Mouse (Mus musculus): ENCODE results near the gene Rtn4rl2. TPM values are rescaled to one million over a fixed set of nuclear protein-coding genes. Genes with fewer than 3 reads are reported as not detected.

Gene Rtn4rl2
- total RNA-seq, 2 experiments from 2014 or later, result 99.5 to 113 TPM

- intact Hi-C loops (cut with DNase I), result loop anchor here (5.0 to 10.0 kb wide), 2 partner anchors 152 to 329 kb away; partner anchors contain the start of gene Ypel4
- TF ChIP-seq CTCF (IDR thresholded peaks at IDR 0.05), result no peak
- Histone ChIP-seq H3K4me3 (peak overlapping the region; percentile 81), H3K27ac (peak overlapping the region; percentile 67; the same call in 1 of the 2 replicates)
- no peak for DNase-seq (ENCODE audit: extremely low spot score in 1 of 2, low spot score in 2 of 2)
Observed at GRCm38 (mm10) chr2:84883942-84884341, 2.6 kb downstream of the Rtn4rl2 start.

GRCm38 (mm10) chr2:84883530-84883929 lies 3.0 kb downstream of the Rtn4rl2 start:
- intact Hi-C loops (cut with DNase I), result loop anchor here (5.0 to 10.0 kb wide), 2 partner anchors 151 to 329 kb away; partner anchors contain the start of gene Ypel4
- Histone ChIP-seq H3K27ac (peak overlapping the region; percentile 67; the same call in 1 of the 2 replicates), H3K4me3 (peak overlapping the region; percentile 81)
- no peak for DNase-seq (ENCODE audit: extremely low spot score in 1 of 2, low spot score in 2 of 2)
- TF ChIP-seq CTCF (IDR thresholded peaks at IDR 0.05), result no peak

- DNase-seq (ENCODE audit: extremely low spot score in 1 of 2, low spot score in 2 of 2), result peak in 1 of 2 experiments; percentile 18
- H3K4me3 ChIP-seq, result 0 out of 2 replicates have a peak overlapping the region, but pooled peaks have one; percentile 4
- TF ChIP-seq CTCF (IDR thresholded peaks at IDR 0.05), result no peak
- intact Hi-C loops (cut with DNase I), result loop anchor here (5.0 to 10.0 kb wide), 2 partner anchors 151 to 328 kb away; partner anchors contain the start of gene Ypel4
- H3K27ac ChIP-seq, result no peak overlapping the region
Observed at GRCm38 (mm10) chr2:84883084-84883483, 3.4 kb downstream of the Rtn4rl2 start.

GRCm38 (mm10) chr2:84882606-84883005 lies 3.9 kb downstream of the Rtn4rl2 start:
- intact Hi-C loops (cut with DNase I), result loop anchor here (5.0 to 10.0 kb wide), 2 partner anchors 150 to 328 kb away; partner anchors contain the start of gene Ypel4
- Histone ChIP-seq H3K27ac (peak overlapping the region; percentile 67), H3K4me3 (no peak overlapping the region)
- TF ChIP-seq CTCF (IDR thresholded peaks at IDR 0.05), result no peak
- peak; percentile 74 to 84 for DNase-seq (ENCODE audit: extremely low spot score in 1 of 2, low spot score in 2 of 2)

- intact Hi-C loops (cut with DNase I), result loop anchor here (5.0 to 10.0 kb wide), 2 partner anchors 148 to 326 kb away; partner anchors contain the start of gene Ypel4
- no peak for TF ChIP-seq CTCF (IDR thresholded peaks at IDR 0.05)
- H3K4me3 ChIP-seq, result no peak overlapping the region
- peak in 1 of 2 experiments; percentile 18 for DNase-seq (ENCODE audit: extremely low spot score in 1 of 2, low spot score in 2 of 2)
- peak overlapping the region; percentile 28 for H3K27ac ChIP-seq
Observed at GRCm38 (mm10) chr2:84880590-84880989, 5.9 kb downstream of the Rtn4rl2 start.

- no peak overlapping the region for H3K27ac ChIP-seq
- no peak overlapping the region for H3K4me3 ChIP-seq
- intact Hi-C loops (cut with DNase I), result no loop called here
- no peak for TF ChIP-seq CTCF (IDR thresholded peaks at IDR 0.05)
- DNase-seq (ENCODE audit: extremely low spot score in 1 of 2, low spot score in 2 of 2), result no peak
Observed at GRCm38 (mm10) chr2:84875842-84876241, 10.7 kb downstream of the Rtn4rl2 start.

GRCm38 (mm10) chr2:84872105-84872716 lies 14.3 kb downstream of the Rtn4rl2 start:
- no peak for TF ChIP-seq CTCF (IDR thresholded peaks at IDR 0.05)
- intact Hi-C loops (cut with DNase I), result no loop called here
- Histone ChIP-seq H3K27ac (peak overlapping the region; percentile 47), H3K4me3 (peak overlapping the region; percentile 40)
- no peak for DNase-seq (ENCODE audit: extremely low spot score in 1 of 2, low spot score in 2 of 2)

- H3K4me3 ChIP-seq, result no peak overlapping the region
- H3K27ac ChIP-seq, result no peak overlapping the region; the same call in 1 of the 2 replicates
- intact Hi-C loops (cut with DNase I), result no loop called here
- peak; percentile 20 for TF ChIP-seq CTCF (IDR thresholded peaks at IDR 0.05)
- DNase-seq (ENCODE audit: extremely low spot score in 1 of 2, low spot score in 2 of 2), result no peak
Observed at GRCm38 (mm10) chr2:84870623-84871160, 15.8 kb downstream of the Rtn4rl2 start.

GRCm38 (mm10) chr2:84868977-84869376 lies 17.5 kb downstream of the Rtn4rl2 start:
- no peak overlapping the region for H3K4me3 ChIP-seq
- no peak for DNase-seq (ENCODE audit: extremely low spot score in 1 of 2, low spot score in 2 of 2)
- peak overlapping the region; percentile 36; the same call in 1 of the 2 replicates for H3K27ac ChIP-seq
- intact Hi-C loops (cut with DNase I), result loop anchor here (5.0 kb wide), 1 partner anchor 37 kb away; no protein-coding TSS in a partner anchor
- no peak for TF ChIP-seq CTCF (IDR thresholded peaks at IDR 0.05)

- Histone ChIP-seq H3K27ac (peak overlapping the region; percentile 36; the same call in 1 of the 2 replicates), H3K4me3 (no peak overlapping the region)
- intact Hi-C loops (cut with DNase I), result loop anchor here (5.0 kb wide), 1 partner anchor 36 kb away; no protein-coding TSS in a partner anchor
- DNase-seq (ENCODE audit: extremely low spot score in 1 of 2, low spot score in 2 of 2), result peak; percentile 61 to 76
- TF ChIP-seq CTCF (IDR thresholded peaks at IDR 0.05), result peak; percentile 77
Observed at GRCm38 (mm10) chr2:84868521-84868943, 18.0 kb downstream of the Rtn4rl2 start.

GRCm38 (mm10) chr2:84865616-84866571 lies 20.6 kb downstream of the Rtn4rl2 start:
- H3K27ac ChIP-seq, result peak overlapping the region; percentile 57
- TF ChIP-seq CTCF (IDR thresholded peaks at IDR 0.05), result peak; percentile 78
- intact Hi-C loops (cut with DNase I), result loop anchor here (1.0 to 5.0 kb wide), 2 partner anchors 23 to 34 kb away; no protein-coding TSS in a partner anchor
- peak; percentile 62 to 76 for DNase-seq (ENCODE audit: extremely low spot score in 1 of 2, low spot score in 2 of 2)
- H3K4me3 ChIP-seq, result peak overlapping the region; percentile 33
